Mouse (Mus musculus) monocyte, adult 2 months (primary cell): ENCODE results near the gene Spg7.
A peak's percentile ranks its signal among the peaks of the same experiment; 100 is the strongest.
"Not testable (repeated sequence)": the region's sequence is repeated elsewhere in the genome, so short reads cannot be mapped to it uniquely, and the experiment has no call there.

Experiments
- DNase-seq, 2 experiments: peaks; one replicate each; pipeline ENCODE4 v3.0.0; 2022; ENCODE audit warnings: low spot score in 2 of 2, low read depth in 1 of 2

Gene Spg7

DNA sequence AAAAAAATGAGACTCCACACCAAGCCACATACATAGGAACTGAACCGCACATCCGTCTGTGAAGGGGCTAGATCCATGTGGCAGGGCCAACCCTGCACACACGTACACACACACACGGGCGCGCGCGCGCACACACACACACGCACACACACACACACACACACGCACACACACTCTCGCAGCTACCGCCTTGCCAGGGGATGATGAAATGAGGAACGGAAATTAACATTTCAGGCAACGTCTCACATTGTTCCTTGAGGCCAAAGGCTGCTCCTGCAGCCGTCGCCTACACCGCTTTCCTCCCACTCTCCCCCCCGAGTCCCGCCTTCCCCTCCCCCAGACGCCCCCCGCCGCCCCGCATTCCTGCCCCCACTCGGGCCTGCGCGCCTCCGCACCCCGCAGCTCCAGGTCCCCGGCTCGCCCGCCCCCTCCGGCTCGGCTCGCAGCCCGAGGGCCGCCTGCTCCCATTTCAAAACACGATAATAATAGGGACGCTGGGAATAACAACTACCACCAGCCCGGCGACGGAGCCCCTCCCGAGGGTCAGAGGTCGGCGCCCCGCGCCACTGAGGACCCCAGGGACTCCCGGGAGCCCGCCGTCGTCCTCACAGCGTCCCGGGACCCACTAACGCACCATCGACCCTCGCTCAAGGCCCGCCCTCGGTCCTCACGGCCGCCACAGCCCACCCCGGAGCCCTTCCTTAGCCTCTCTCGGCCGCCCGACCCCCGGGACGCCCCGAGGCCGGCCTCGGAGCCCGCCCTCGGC is 21.6 kb upstream of the Spg7 start:
- peak in 1 of 2 experiments; percentile 47 for DNase-seq

- no peak for DNase-seq
Observed at GRCm38 (mm10) chr8:123041774-123042105, 21.0 kb upstream of the Spg7 start.

- peak; percentile 99 for DNase-seq
Observed at GRCm38 (mm10) chr8:123042158-123042973, 20.4 kb upstream of the Spg7 start, which contains the start of gene Ankrd11. TSS of gene Ankrd11 (minus strand) at chr8:123042277.

DNA sequence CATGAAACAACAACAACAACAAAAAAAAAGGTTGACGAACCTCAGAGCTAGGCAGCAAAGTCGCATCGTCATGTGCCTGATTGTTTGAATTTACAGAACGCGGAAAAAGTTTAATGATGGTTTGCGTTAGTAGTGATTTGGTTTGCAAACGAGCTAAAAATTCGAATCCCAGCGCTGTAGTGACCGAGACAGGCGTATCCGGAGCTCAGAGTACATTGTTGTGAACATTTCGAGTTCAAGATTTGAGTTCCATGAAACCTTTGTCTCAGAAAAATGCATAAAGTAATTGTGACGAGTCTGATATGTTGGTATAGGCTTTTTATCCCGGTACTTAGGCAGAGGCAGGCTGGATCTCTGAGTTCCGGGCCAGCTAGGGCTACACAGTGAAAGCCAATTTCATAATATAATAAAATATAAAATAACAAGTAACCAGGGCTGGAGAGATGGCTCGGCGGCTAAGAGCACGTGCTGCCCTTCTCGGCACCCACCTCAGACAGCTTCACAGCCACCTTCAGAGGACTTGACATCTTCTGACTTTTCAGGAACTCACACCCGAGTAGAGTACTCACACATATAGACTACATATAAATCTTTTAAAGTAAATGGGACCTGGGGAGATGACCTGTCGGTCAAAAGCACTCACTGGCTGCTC is 19.6 kb upstream of the Spg7 start:
- no peak for DNase-seq

GRCm38 (mm10) chr8:123043941-123044340 is 18.8 kb upstream of the Spg7 start:
- DNase-seq, result peak; percentile 55 to 70

DNA sequence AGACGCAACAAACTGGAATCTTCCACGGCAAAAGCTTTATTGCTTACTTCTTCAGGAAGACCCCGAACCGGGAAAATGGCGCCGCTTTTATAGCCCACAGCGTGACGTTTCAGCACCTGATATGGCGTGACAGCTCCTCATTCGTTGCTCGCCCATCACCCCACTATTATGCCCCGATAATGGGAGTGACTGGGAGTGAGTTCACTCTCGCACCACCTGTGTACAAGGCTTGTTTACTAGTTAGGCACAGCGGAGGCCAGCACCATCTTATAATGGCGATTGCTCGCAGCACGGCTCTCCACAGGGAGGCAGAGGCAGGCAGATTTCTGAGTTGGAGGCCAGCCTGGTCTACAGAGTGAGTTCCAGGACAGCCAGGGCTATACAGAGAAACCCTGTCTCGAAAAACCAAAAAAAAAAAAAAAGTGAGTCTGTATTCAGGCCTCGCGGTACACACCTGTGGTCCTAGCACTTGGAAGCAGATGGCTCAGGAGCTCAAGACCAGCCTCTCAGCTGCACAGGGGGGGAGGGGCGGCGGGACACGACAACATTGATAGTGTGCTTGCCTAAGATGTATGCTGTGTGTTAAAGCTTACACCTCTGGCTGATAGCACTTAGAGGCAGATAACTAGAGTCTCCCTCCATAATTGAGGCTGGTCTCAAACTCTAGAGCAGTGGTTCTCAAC is 17.9 kb upstream of the Spg7 start:
- not testable (repeated sequence) for DNase-seq

- DNase-seq, result no peak
Observed at GRCm38 (mm10) chr8:123046706-123047105, 16.0 kb upstream of the Spg7 start.

DNA sequence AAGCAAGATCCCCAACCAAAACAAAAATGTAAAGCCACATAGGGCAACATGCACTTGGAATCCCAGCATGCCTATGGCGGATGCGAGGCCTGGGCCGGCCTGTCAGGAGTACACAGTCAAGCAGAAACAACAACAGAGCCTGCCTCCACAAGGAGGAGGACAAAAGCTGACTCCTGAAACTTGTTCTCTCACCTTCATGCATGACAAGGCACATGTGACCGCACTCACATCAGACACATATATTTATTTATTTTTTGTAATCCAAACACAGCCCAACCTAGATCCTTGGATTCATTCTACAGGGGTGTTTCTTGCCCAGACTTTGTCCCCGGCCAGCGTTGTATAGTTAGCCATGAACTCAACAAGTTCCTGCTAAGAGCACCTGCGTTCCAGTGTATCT is 14.9 kb upstream of the Spg7 start:
- DNase-seq, result no peak

DNA sequence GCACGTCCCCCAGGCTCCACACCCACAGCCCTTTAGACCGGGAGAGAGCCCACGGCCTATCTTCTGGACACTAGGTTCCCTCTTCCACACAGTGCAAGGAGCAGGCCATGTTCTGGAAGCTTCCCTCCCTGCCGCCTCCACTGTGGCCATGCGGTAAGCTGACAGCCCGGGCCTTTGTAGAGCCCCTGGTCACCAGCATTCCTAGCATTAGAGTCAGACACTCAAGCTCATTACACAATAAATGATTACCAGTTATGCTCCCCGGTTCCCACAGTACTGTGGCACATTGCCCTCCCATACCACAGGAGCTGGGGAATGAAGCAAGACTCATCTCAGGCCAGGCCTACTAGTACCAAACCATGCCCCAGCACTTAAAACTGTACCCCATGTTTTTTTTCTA is 14.3 kb upstream of the Spg7 start:
- DNase-seq, result no peak

DNA sequence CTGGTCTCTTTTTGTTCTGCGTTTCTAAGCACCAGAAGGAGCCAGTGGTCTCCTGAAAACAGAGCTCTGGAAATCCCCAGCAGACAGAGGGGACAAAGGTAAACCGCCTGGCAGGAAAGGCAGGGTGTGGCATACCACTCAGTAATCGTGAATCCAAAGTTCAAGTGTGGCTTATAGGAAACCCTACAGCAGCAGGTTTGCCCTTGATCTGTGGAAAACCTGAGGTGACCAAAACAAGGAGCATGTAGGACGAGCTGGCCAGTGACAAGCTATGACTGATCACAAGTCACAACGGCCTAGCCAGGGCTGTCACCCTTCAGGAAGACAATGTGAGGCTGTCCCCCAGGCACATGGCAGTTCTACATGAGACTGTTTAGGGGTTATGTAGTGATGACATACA is 11.3 kb upstream of the Spg7 start:
- no peak for DNase-seq

DNA sequence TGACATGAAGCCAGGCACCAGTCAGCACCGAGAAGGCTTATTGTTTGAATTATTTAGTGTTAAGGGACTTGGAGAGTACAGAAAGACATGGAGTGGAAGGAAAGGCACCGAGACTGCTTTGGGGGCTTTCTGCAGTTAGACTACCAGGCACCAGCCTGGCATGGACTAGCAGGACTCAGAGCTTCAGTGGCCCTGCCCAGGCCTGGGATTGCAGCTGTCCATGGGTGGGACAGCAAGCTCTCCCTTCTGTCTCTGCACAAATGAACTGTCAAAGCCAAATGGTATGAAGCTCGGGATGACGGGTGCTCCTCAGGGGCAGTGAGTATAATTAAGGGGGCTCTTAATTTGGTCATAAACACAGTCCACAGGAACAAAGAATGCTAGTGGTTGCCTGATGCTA is 1.3 kb downstream of the Spg7 start:
- no peak for DNase-seq

- DNase-seq, result no peak
Observed at GRCm38 (mm10) chr8:123064809-123065213, 2.1 kb downstream of the Spg7 start.

DNA sequence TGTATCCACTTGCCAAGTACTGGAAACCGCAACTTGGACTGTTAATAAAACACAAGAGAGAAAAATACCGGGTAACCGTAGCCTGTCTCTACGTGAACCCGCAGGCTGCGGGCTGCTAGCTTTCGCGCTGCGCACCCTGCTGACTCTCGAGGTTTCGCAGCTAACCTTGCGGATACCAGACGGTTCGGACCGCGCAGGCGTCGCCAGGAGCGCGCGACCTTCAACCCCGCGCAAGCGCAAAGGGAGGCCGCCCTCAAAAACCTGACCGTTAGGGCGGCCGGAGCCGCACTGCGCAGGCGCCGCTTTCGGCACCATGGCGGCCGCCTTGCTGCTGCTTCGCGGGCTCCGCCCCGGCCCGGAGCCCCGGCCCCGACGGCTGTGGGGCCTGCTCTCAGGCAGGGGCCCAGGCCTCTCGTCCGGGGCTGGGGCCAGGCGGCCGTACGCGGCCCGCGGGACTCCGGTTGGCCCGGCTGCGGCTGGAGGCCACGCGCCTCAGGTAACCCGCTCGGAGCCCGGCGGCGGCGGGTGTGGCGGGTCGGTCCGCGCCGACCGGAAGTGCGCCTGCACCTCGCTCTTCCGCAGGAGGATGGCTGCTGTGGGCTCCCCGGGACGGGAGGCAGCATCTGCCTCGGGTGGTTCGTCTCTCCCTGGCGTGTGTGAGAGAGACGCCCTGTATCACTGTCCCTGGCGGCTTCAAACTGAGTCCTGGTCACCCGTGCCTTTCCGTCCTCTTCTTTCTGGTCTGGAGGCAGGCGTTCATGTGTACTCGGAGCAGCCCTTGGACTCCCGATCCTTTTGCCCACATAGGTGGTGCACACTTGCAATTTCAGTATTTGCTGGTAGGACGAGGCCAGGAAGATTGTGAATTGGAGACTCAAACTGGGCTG is 2.7 kb downstream of the Spg7 start:
- DNase-seq, result peak; percentile 82 to 88

DNA sequence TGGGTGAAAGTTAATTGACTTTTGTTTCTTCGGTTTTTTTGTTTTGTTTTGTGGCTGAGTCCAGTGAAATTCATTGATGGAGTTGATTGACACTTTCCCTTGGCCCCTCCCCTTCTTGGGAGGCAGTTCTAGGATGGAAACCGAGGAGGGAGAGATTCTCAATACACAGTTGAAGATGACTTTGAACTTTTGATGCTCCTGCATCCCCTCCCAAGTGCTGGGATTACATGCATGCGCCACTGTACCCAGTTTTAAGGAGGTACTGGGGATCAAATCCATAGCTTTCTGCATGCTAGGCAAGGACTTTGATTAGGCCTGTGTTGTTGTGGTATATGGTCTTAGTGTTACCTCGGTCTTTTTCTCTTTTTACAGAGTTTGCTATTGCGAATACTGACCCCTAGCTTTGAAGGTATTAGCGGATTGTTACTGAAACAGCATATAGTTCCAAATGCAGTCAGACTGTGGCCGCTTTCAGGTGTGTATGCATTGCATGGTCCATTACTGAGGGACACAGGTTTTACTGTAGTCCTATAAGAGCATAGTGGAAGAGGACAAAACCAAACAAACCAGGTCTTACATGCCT is 3.5 kb downstream of the Spg7 start:
- no peak for DNase-seq

- no peak for DNase-seq
Observed at GRCm38 (mm10) chr8:123071176-123071575, 8.4 kb downstream of the Spg7 start.

DNA sequence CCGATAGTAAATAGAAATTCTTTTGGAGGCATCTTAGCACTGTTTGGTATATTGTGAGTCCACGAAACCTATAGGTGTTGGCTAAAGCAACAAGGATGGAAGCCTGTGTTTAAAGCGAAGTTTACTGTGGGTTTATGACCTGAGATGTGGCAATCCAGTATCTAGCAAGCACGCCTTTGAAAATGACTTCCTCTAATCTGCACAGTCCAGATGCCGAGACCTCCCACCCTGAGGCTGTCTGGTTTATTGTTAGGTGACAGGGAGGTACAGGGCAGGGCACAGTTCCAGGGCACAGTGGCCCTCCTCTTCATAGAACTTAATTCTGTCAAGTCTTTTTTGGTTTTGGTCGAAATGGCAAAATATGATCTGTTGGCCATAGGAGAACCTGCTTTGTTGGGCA is 14.5 kb downstream of the Spg7 start:
- DNase-seq, result no peak

DNA sequence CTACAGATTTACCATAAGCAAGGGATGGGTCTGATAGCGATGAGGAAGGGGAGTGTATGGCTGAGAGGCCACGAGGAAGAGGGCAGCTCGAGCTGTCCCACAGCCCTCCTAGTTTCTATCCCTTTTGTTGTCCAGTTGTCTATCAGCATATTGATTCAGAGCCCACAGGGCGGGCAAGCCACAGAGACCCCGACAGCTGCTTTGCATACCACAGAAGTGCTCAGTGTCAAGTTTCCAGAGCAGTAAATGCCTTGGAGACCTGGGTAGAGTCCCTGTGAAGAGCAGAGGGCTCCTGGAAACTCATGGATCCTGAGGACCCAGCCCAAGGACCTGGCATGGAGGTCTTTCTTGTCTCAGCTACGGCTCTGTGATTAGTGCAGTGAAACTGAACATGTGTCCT is 20.3 kb downstream of the Spg7 start:
- DNase-seq, result no peak

DNA sequence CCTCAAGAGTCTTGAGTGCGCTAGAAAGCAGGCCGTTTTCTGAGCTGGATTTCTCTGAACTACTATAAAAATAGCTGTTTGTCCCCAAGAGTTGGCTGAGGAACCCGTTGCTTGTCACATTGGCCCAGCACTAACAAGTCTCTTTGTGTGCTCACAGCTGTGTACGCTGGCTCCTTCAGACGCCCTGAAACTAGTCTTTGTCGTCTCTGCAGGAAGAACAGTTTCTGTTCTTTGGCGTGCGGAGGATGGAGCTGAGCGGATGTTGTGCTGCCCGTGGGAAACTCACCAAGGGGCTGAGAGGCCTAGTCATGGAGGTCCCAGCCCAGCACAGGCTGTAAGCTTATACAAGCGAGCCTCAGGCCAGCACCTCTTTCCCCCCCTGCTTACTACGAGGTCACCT is 20.9 kb downstream of the Spg7 start:
- DNase-seq, result no peak

GRCm38 (mm10) chr8:123087289-123087688 is 24.5 kb downstream of the Spg7 start:
- no peak for DNase-seq

GRCm38 (mm10) chr8:123097216-123097615 is 34.5 kb downstream of the Spg7 start:
- no peak for DNase-seq
